Mouse (Mus musculus): Measurements from ENCODE around the gene Ptgdr.
"Not testable (repeated sequence)": the region's sequence is repeated elsewhere in the genome, so short reads cannot be mapped to it uniquely, and the experiment has no call there.

DNA sequence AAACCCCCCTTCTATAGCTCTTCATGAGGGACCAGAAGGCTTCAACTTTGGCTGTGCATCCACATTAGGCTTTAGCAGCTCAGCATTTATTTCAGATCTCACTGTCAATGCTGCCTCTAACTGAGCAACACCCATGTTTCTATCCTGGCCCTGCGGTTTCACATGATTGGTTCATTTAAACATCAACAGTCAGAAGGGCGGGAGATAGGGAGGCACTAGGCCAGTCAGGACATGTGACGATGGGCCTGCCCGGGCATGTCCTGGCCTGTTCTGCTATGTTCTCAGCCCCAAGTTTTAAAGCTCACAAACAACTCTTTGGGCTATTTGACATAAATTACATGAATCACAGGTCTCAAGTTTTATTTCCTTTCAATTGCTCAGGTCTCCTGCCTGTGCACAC, 26.1 kb downstream of the Ptgdr start:
- not testable (repeated sequence) for TF ChIP-seq POLR2A (IDR thresholded peaks at IDR 0.05; ENCODE audit: borderline replicate concordance, low read depth, low read length); CTCF (IDR thresholded peaks at IDR 0.05; ENCODE audit: low read depth, low read length)

Measured in bone marrow macrophage, adult 2 months (primary cell).